Mouse (Mus musculus): ENCODE measurements at regions not wholly inside any gene's neighbourhood (a gene's known extent, or its start where the extent isn't known, plus 50 kb on each side); places are given as distances from the start of the nearest gene placed in this dataset.

- Histone ChIP-seq H3K9ac (ENCODE audit: low read depth, low read length) (no peak overlapping the region), H3K36me3 (ENCODE audit: control insufficient read depth, insufficient read depth, low read length) (no peaks in the 10 kb centered on the region), H3K4me1 (ENCODE audit: control insufficient read depth, insufficient read depth, low read length) (no peaks in the 10 kb centered on the region), H3K27me3 (ENCODE audit: control insufficient read depth, insufficient read depth, low read length) (no peaks in the 10 kb centered on the region), H3K4me3 (no peak overlapping the region), H3K27ac (no peak overlapping the region), H3K79me2 (replicated peaks; ENCODE audit: control insufficient read depth, insufficient read depth, low read length) (no peaks in the 10 kb centered on the region)
- TF ChIP-seq EP300 (IDR thresholded peaks at IDR 0.05; ENCODE audit: insufficient read depth, low read depth, low read length) (no peak), POLR2A (IDR thresholded peaks at IDR 0.05; ENCODE audit: insufficient read depth, low read depth, low read length) (no peak), CTCF (IDR thresholded peaks at IDR 0.05) (no peak)
- intact Hi-C loops (cut with DNase I), result no loop called here
- WGBS, result 78% methylated on average over 6 of the region's 6 CpGs
- DNase-seq, result no peak
Measured at GRCm38 (mm10) chr16:78441961-78442360, 65.0 kb upstream of the Btg3 start.

GRCm38 (mm10) chr16:78435707-78436106 is 58.7 kb upstream of the Btg3 start:
- H3K36me3 ChIP-seq (ENCODE audit: control insufficient read depth, insufficient read depth, low read length), result no peaks in the 10 kb centered on the region
- H3K4me1 ChIP-seq (ENCODE audit: control insufficient read depth, insufficient read depth, low read length), result no peaks in the 10 kb centered on the region
- DNase-seq, result no peak
- no peaks in the 10 kb centered on the region for H3K27me3 ChIP-seq (ENCODE audit: control insufficient read depth, insufficient read depth, low read length)
- no peak for TF ChIP-seq POLR2A (IDR thresholded peaks at IDR 0.05; ENCODE audit: insufficient read depth, low read depth, low read length)
- no peak for TF ChIP-seq CTCF (IDR thresholded peaks at IDR 0.05)
- no peak for TF ChIP-seq EP300 (IDR thresholded peaks at IDR 0.05; ENCODE audit: insufficient read depth, low read depth, low read length)
- H3K27ac ChIP-seq, result no peak overlapping the region
- intact Hi-C loops (cut with DNase I), result no loop called here
- H3K4me3 ChIP-seq, result no peak overlapping the region
- no peaks in the 10 kb centered on the region for H3K79me2 ChIP-seq (replicated peaks; ENCODE audit: control insufficient read depth, insufficient read depth, low read length)
- no peak overlapping the region for H3K9ac ChIP-seq (ENCODE audit: low read depth, low read length)
- WGBS, result 31% methylated on average over 5 of the region's 5 CpGs

GRCm38 (mm10) chr16:78427470-78428041 is 50.6 kb upstream of the Btg3 start:
- Histone ChIP-seq H3K4me1 (ENCODE audit: control insufficient read depth, insufficient read depth, low read length) (peaks cover 3% of the 10 kb centered on the region), H3K79me2 (replicated peaks; ENCODE audit: control insufficient read depth, insufficient read depth, low read length) (no peaks in the 10 kb centered on the region), H3K4me3 (peak overlapping the region; percentile 51), H3K27me3 (ENCODE audit: control insufficient read depth, insufficient read depth, low read length) (no peaks in the 10 kb centered on the region), H3K36me3 (ENCODE audit: control insufficient read depth, insufficient read depth, low read length) (peaks cover 2% of the 10 kb centered on the region), H3K9ac (ENCODE audit: low read depth, low read length) (peak overlapping the region; percentile 67), H3K27ac (peak overlapping the region; percentile 86)
- DNase-seq, result peak; percentile 50 to 56
- 0 out of 2 replicates have a peak, but pooled peaks have one; percentile 16 for TF ChIP-seq POLR2A (IDR thresholded peaks at IDR 0.05; ENCODE audit: insufficient read depth, low read depth, low read length)
- TF ChIP-seq CTCF (IDR thresholded peaks at IDR 0.05), result no peak
- TF ChIP-seq EP300 (IDR thresholded peaks at IDR 0.05; ENCODE audit: insufficient read depth, low read depth, low read length), result no peak
- intact Hi-C loops (cut with DNase I), result loop anchor here (5.0 kb wide), 2 partner anchors 35 to 50 kb away; partner anchors contain the start of gene Btg3
- 12% methylated on average over 16 of the region's 16 CpGs for WGBS

All from heart, adult 2 months (tissue).